Mouse (Mus musculus) G1E (cell line): ENCODE results near the gene Dnajc1.

Source experiments
- CTCF ChIP-seq: IDR thresholded peaks from 2 replicates; pipeline ENCODE4 v1.5.1; 2012; ENCODE audit warnings: low read depth, low read length, inconsistent platforms, mixed read lengths
- GATA1 ChIP-seq: IDR thresholded peaks from 2 replicates; pipeline ENCODE4 v1.6.1; 2012; ENCODE audit warnings: borderline replicate concordance, low read length, inconsistent platforms, mixed read lengths
- GATA2 ChIP-seq: IDR thresholded peaks from 2 replicates; pipeline ENCODE4 v1.6.1; 2012; ENCODE audit warnings: low read depth, low read length, inconsistent platforms, borderline replicate concordance
- POLR2AphosphoS5 ChIP-seq: IDR thresholded peaks from 2 replicates; pipeline ENCODE4 v1.6.1; 2012; ENCODE audit warnings: low read depth, low read length, inconsistent platforms; ENCODE audit not compliant: insufficient replicate concordance
- TAL1 ChIP-seq: conservative IDR thresholded peaks from 2 replicates; pipeline ENCODE4 v1.6.1; 2012; ENCODE audit warnings: low read depth, low read length, inconsistent platforms, mixed read lengths

- TF ChIP-seq GATA1 (no peak), CTCF (no peak), GATA2 (no peak), POLR2AphosphoS5 (no peak), TAL1 (no peak)
Measured at GRCm38 (mm10) chr2:18175234-18175633, 217.4 kb downstream of the Dnajc1 start.
